Mouse (Mus musculus) left cerebral cortex, postnatal 25 days (tissue): ENCODE measurements at regions not wholly inside any gene's neighbourhood (a gene's known extent, or its start where the extent isn't known, plus 50 kb on each side); places are given as distances from the start of the nearest gene placed in this dataset.

Experiments used
- DNase-seq, 2 experiments: peaks; one replicate each; pipeline ENCODE4 v3.0.0; 2022; ENCODE audit warnings: low spot score in 2 of 2, mixed read lengths in 1 of 2
- intact Hi-C: fragments of 180-260 bp; cut with DNase I; formaldehyde crosslinking; loops from one replicate; pipeline ENCODE4 v1.15.1; 2025

DNA sequence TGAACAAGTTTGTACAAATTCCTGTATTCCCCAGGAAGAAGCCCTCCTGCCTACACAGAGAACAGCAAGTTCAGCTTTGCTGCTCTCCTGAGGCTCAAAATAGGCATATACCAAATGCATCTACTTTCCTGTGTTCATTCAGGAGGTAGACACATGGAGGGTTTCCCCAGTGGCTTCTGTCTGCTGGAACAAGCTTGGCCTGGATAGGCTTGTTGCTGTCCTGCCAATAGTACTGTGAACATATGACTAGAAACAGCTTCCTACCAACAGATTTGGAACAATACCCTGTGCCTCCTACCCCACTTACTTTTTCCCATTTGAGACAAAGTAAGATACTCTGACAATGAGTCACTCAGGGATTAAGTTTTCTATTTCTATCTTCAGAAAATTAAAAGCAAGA is 93.8 kb upstream of the Wdpcp start:
- peak; percentile 9 to 82 for DNase-seq
- intact Hi-C loops: loop anchor here (5.0 kb wide), 1 partner anchor 69 kb away; no protein-coding TSS in a partner anchor

DNA sequence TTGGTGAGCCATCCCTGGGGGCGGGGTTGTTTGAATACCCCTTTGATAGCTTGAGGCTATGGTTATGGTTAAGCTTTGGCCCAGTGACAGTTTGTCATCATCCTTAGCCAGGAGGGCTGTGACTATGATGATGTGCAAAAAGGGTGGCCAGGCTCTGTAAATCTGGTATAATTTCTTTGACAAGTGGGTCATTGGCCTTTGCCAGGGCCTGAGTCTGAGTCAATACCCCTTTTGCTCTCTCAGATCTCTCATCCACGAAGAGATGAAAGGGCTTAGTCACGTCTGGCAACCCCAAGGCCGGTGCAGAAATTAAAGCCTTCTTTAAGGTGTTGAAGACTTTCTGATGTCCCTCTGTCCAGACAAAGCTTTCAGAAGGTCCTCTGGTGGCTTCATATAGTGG is 99.7 kb upstream of the Ugp2 start:
- no peak for DNase-seq
- intact Hi-C loops: no loop called here

DNA sequence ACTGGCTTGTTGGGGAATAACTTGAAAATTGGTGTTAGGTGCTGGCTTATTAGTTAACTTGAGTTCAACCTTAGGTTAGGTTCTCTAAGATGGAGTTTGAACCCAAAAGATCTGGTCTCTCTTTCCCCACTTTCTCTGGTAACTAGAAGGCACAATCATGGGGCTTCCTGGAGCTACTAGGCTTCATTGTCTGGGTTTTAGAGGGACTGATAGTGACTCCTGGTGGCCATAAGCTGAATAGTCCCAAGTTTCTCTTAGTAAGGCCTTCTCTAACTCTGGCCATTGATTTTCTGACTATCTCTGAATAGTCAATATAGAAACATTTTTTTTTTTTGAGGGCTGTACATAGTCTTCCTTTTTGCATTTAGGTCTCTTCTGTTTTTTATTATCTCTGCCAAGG is 97.5 kb upstream of the Ugp2 start:
- DNase-seq: no peak
- intact Hi-C loops: no loop called here

DNA sequence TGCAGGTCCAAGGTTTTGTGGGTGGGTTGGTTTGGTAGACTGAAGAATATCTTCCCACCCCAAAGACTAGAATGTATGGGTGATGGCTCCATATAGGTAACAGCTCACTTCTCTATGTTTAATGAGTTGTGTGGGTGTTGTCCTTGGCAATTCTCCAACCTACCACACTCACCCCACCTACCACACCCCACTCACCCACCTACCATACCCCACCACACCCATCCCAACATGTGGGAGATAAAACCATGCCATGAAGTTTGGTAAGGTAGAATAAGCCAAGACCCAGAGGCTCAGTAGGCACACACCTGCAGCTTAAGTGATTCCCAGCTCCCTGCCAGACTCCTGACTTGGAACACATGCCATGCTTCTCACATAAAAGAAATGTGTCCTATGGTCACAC is 89.0 kb upstream of the Ugp2 start:
- no peak for DNase-seq
- intact Hi-C loops: no loop called here

DNA sequence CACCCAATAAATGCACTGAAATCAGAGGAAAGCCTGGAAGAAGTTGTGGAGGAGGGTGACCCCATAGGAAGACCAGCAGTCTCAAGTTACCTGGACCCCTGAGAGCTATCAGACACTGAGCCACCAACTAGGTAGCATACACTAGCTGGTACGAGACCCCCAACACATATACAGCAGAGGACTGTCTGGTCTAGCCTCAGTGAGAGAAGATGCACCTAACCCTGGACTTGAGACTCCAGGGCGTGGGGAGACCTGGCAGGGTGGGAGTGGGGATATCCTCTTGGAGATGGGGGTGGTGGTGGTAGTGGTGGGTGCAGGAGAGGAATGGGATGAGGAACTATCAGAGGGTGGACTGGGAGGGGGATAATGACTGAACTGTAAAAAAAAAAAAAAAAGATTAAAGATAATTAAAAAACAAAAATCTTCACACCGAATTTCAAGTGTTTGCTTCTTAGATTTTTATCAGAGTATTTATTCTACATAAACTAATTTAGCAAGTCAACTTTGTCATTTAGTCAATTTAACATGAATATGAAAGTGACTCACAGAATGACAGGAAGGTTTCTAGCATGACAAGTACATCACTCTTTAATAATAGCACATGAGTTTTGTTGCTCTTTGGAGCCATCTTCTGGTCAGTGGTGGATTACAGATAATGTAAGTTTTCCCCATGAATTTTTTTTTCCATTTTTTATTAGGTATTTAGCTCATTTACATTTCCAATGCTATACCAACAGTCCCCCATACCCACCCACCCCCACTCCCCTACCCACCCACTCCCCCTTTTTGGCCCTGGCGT is 82.5 kb upstream of the Ugp2 start:
- intact Hi-C loops: loop anchor here (2.0 to 10.0 kb wide), 2 partner anchors 147 to 359 kb away; partner anchors contain the start of gene Peli1

DNA sequence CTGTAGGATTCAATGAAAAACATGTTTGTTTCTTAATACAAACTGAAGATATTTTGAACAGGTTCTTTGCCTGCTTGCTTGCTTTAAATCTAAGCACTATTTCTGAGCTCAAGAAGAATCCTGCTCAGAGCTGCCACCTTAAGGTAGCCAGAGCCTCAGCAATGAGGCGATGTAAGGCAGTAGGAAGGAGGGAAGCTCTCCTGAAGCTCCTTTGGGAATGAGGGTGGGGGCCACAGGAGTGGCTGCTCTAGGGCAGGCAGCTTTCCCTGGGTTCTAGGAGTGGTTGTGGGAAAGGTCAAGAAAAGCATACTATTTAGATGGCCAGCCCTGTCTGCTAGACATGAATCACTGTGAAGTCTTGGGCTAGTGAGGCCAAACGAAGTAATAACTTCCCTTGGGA is 62.7 kb upstream of the Ugp2 start:
- peak; percentile 27 to 35 for DNase-seq
- intact Hi-C loops: loop anchor here (5.0 to 10.0 kb wide), 2 partner anchors 61 to 639 kb away; partner anchors contain the start of gene Ugp2

More for the DNA sequence above, 82.5 kb upstream of the Ugp2 start:
- peak; percentile 23 to 60 for DNase-seq

DNA sequence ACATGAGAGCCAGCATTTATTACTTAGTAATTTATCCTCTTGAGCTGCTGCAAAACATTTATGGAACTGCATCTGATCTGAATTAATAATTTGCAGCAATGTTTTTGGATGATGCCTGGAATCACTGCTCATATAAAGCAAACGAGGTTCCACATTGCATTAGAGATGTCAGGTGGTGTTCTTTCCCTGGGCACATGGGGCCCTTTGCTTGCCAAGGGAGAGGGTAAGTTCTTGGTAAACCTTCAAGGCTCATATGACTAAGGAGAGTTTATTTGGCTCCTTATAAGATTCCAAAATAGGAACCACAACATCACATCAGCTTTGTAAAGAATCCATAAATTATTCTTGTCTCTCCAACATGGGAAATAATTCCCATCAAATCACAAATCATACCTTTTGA is 59.0 kb upstream of the Ugp2 start:
- intact Hi-C loops: loop anchor here (5.0 to 10.0 kb wide), 2 partner anchors 58 to 635 kb away; partner anchors contain the start of gene Ugp2
- DNase-seq: no peak

DNA sequence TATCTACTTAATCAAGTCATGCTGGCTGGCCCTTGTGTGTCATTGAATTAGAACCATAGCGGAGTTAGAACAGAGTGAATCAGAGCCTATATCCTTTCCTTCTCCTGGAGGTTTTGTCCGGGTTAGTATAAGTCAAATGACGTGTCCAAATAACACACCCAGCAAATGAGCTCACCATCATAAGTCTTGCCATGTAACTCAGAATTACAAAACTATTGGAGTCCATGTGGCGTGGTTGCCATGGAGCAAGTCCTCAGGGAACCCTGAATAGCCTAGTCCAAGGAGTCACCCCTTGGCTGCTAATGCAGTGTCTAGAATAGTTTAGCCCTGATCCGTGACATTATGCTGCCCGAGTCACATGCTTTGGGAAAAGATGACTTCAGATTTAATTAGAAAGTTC is 57.7 kb upstream of the Ugp2 start:
- no peak for DNase-seq
- intact Hi-C loops: no loop called here

DNA sequence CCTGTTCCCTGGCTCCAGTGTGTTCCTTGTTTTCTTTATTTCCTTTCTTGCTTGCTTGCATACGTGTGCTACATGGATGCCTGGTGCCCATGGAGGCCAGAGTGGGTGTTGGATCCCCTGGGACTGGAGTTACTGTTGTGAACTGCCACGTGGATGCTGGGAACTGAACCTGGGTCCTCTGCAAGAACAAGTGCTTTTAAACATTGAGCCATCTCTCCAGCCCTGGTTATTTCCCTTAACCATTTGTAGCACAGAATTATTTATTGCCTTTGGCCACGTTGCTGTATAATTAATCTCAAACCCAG is 57.0 kb upstream of the Ugp2 start:
- intact Hi-C loops: no loop called here
- DNase-seq: no peak

DNA sequence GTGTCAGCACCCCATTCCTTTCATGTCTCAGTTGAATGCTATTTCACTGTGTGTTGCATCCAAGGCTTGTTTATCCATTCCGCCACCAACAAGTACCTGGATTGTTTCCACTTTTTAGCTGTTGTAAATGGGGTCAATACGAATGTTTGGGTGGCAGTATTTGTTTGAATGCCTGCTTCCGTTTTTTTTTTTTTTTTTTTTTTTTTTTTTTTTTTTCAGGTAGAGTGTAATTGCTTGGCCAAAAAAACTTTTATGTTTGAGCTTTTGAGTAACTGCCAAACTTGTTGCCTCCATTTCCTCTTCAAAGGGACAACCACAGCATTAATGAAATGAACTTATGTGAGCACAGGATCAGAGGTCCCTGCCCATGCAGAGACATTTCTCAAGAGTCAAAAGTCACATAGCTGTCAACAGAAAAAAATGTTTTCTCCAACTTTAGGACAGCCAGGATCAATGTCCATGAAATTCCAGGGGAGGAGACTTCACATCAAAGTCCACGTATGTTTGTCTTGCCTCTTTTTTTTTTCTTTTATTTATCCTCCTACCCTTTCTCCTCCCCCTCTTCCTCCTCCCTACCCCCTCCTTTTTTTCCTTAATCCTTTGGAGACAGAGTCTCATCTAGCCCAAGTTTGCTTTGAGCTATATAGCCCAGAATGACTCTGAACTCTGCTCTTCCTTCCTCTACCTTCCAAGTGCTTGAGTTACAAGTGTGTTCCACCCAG is 56.5 kb upstream of the Ugp2 start:
- no peak for DNase-seq
- intact Hi-C loops: no loop called here

DNA sequence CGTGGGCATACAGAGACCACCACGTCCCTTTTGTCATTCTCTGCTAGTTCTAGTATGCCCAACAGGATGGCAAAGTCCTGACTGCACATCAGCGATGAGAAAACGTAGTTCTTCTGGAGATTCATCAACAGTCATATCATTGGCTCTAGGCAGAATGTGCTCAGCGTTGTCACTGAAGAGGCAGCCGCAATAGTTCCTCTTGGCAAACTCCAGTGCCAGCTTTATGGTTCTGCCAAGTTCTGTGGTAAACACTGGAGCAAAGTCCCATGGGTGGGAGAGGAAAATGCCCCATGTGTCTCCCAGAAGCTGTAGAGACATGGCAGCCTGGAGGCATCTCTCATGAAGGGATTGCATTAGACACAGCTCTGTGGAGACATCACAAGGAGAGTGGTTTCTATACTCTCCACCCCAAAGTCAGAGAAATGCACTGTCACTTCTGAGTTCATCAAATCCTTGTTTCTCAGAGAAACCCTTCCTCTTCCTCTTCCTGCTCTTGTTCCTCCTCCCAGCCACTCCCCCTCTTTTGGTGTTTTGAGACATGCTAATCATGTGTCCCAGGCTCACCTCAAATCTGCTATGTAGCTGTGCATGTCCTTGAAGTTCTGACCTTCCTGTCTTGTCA is 54.6 kb upstream of the Ugp2 start:
- peak in 1 of 2 experiments; percentile 14 for DNase-seq
- intact Hi-C loops: no loop called here

DNA sequence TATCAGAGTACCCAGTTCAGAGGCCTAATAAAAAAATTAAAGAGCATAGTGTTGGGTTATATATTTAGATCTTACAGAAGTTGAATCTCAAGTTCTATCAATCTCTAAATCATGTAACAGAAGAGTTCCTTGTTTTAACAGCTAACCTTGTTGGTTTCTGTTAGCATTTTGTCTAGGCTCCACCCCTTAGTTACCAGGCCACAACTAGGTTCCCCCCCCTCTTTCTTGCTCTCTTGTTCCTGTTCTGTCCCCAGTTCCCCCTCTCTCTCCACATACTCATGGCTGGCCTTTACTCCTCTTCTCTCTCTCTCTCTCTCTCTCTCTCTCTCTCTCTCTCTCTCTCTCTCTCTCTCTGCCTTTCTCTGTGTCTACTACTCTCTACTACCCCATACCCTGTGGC is 53.3 kb upstream of the Ugp2 start:
- intact Hi-C loops: no loop called here

DNA sequence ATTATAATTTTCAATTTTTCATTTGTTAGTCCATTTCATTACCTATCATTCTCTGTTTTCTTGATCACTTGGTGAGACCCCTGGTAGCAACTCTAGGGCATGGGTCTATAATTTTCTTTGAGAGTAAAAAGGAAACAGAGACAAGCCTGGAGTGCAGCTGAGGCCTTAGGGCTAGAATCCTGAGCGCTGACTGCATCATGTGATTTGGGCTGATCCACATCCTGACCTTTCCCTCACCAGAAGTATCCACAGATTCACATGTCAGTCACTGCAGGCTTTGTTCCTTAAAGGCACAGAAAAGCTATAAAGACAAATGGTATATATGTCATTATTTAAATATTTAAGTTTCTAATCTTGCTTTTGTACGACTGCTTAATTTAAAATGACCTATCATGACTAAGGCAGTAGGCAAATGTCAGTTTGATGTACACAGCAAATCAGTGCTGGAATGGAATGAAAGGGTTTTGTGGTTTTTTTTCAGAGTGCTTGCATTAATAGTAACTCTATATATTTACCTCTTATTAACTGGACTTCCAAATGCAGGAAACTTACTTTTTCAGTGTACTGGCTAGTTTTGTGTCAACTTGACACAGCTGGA is 51.4 kb upstream of the Ugp2 start:
- no peak for DNase-seq
- intact Hi-C loops: no loop called here

More for the DNA sequence above, 53.3 kb upstream of the Ugp2 start:
- no peak for DNase-seq
